Mouse (Mus musculus): ENCODE data around the gene Tas2r119.

Tas2r119 gene

DNA sequence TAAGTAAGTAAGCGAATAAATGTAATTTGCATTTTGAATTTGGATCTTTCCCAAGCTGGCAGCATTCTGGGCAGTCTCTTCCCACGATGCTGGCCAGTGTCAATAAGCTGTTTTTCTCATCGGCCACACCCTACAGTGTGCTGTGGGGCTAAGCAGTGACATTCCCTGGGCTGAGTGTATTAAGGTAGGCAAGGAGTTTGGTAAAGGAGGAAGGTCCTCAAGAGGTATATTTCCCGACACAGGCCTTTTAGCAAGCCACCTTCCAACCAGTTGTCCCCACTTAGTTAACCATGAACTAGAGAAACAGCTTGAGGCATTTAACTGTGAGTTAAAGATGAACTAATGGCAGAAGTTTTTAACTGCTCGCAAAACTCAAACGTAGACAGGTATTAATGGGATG lies 49.3 kb downstream of the Tas2r119 start:
- no peak for DNase-seq

DNA sequence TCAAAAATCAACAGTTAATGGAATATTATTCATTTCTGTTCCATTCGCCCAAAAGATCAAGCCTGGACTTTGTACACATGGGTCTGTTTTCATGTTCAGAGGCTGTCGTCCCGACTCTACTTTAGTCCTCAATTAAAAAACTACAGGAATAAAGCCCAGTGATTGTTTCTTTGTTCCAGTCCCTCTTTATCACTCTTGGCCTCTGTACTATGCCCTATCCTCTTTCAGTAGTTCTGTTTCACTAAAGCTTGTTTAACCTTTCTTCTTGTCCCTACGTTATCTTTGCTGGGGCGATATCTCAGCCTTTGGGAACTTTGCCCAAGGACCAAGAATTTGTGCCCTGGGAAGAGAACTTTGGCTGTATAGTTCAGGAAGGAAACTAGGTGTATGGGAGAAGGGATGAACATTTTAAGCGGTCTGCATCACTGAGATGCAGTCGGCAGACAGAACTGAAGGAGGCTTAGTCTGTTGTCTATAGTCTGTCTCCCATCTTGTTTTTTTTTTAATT lies 49.9 kb downstream of the Tas2r119 start:
- no peak for DNase-seq

Data from cerebellum, adult 8-10 months (tissue).